Mouse (Mus musculus): ENCODE data around the gene Akr1c21. TPM values are rescaled to one million over a fixed set of nuclear protein-coding genes. Genes with fewer than 3 reads are reported as not detected.
A peak's percentile ranks its signal among the peaks of the same experiment; 100 is the strongest.
"Not testable (repeated sequence)": the region's sequence is repeated elsewhere in the genome, so short reads cannot be mapped to it uniquely, and the experiment has no call there.

The Akr1c21 gene
- polyA plus RNA-seq (2015; fragmentation: Nextera tagmentation; extraction: Ambion mirVana) = 15.9 and 17.1 TPM in 2 replicates

- TF ChIP-seq CTCF (IDR thresholded peaks at IDR 0.05; ENCODE audit: low read depth) = no peak
- Histone ChIP-seq H3K27ac (no peak within 1 kb of the TSS), H3K4me3 (replicated peaks; ENCODE audit: low read depth, low read length) (no peak within 1 kb of the TSS), H3K36me3 (ENCODE audit: insufficient read depth, low read length) (no peaks in the 10 kb centered on the region), H3K27me3 (ENCODE audit: insufficient read depth, low read length) (no peaks in the 10 kb centered on the region), H3K4me1 (replicated peaks; ENCODE audit: insufficient read depth, low read length) (no peaks in the 10 kb centered on the region), H3K9ac (ENCODE audit: low read depth, low read length) (no peak within 1 kb of the TSS), H3K4me2 (ENCODE audit: low read length) (no peak within 1 kb of the TSS), H3K9me3 (replicated peaks; ENCODE audit: low read length) (no peaks in the 10 kb centered on the region)
- DNase-seq (ENCODE audit: low spot score) = no peak
- no peak for ATAC-seq (replicated peaks; ENCODE audit: low FRiP score, low read depth)
- WGBS = 49% methylated on average over 1 of the region's 1 CpGs
These were observed at the start of gene Akr1c21 for GRCm38 (mm10) chr13:4573871-4574270. Gene Akr1c21 (plus strand): TSS chr13:4574075.

- H3K9me3 ChIP-seq (replicated peaks; ENCODE audit: low read length) = no peaks in the 10 kb centered on the region
These were observed 14.7 kb upstream of the Akr1c21 start for GRCm38 (mm10) chr13:4559143-4559542.

GRCm38 (mm10) chr13:4560500-4560899 is 13.4 kb upstream of the Akr1c21 start:
- Histone ChIP-seq H3K27me3 (ENCODE audit: insufficient read depth, low read length) (no peaks in the 10 kb centered on the region), H3K4me3 (replicated peaks; ENCODE audit: low read depth, low read length) (no peak overlapping the region), H3K4me1 (replicated peaks; ENCODE audit: insufficient read depth, low read length) (no peaks in the 10 kb centered on the region), H3K27ac (no peak overlapping the region), H3K36me3 (ENCODE audit: insufficient read depth, low read length) (no peaks in the 10 kb centered on the region), H3K9me3 (replicated peaks; ENCODE audit: low read length) (no peaks in the 10 kb centered on the region), H3K4me2 (ENCODE audit: low read length) (no peak overlapping the region), H3K9ac (ENCODE audit: low read depth, low read length) (no peak overlapping the region)
- no peak for DNase-seq (ENCODE audit: low spot score)
- ATAC-seq (replicated peaks; ENCODE audit: low FRiP score, low read depth) = no peak
- no peak for TF ChIP-seq CTCF (IDR thresholded peaks at IDR 0.05; ENCODE audit: low read depth)

More at GRCm38 (mm10) chr13:4559143-4559542, 14.7 kb upstream of the Akr1c21 start:
- H3K9ac ChIP-seq (ENCODE audit: low read depth, low read length) = no peak overlapping the region
- H3K4me2 ChIP-seq (ENCODE audit: low read length) = no peak overlapping the region
- TF ChIP-seq CTCF (IDR thresholded peaks at IDR 0.05; ENCODE audit: low read depth) = no peak
- no peaks in the 10 kb centered on the region for H3K4me1 ChIP-seq (replicated peaks; ENCODE audit: insufficient read depth, low read length)
- ATAC-seq (replicated peaks; ENCODE audit: low FRiP score, low read depth) (no peak), DNase-seq (ENCODE audit: low spot score) (no peak)
- no peak overlapping the region for H3K4me3 ChIP-seq (replicated peaks; ENCODE audit: low read depth, low read length)
- no peak overlapping the region for H3K27ac ChIP-seq
- 74% methylated on average over 1 of the region's 1 CpGs for WGBS
- H3K27me3 ChIP-seq (ENCODE audit: insufficient read depth, low read length) = no peaks in the 10 kb centered on the region
- no peaks in the 10 kb centered on the region for H3K36me3 ChIP-seq (ENCODE audit: insufficient read depth, low read length)

- no peak overlapping the region for H3K4me2 ChIP-seq (ENCODE audit: low read length)
These were observed 7.9 kb upstream of the Akr1c21 start for GRCm38 (mm10) chr13:4565996-4566395.

GRCm38 (mm10) chr13:4576921-4577320 is 3.0 kb downstream of the Akr1c21 start:
- H3K36me3 ChIP-seq (ENCODE audit: insufficient read depth, low read length) = no peaks in the 10 kb centered on the region
- H3K4me1 ChIP-seq (replicated peaks; ENCODE audit: insufficient read depth, low read length) = no peaks in the 10 kb centered on the region
- DNase-seq (ENCODE audit: low spot score) (no peak), ATAC-seq (replicated peaks; ENCODE audit: low FRiP score, low read depth) (no peak)
- TF ChIP-seq CTCF (IDR thresholded peaks at IDR 0.05; ENCODE audit: low read depth) = no peak
- H3K4me2 ChIP-seq (ENCODE audit: low read length) = no peak overlapping the region
- no peak overlapping the region for H3K9ac ChIP-seq (ENCODE audit: low read depth, low read length)
- no peaks in the 10 kb centered on the region for H3K9me3 ChIP-seq (replicated peaks; ENCODE audit: low read length)
- no peak overlapping the region for H3K27ac ChIP-seq
- H3K4me3 ChIP-seq (replicated peaks; ENCODE audit: low read depth, low read length) = no peak overlapping the region
- H3K27me3 ChIP-seq (ENCODE audit: insufficient read depth, low read length) = no peaks in the 10 kb centered on the region
- 79% methylated on average over 1 of the region's 1 CpGs for WGBS

More at GRCm38 (mm10) chr13:4565996-4566395, 7.9 kb upstream of the Akr1c21 start:
- TF ChIP-seq CTCF (IDR thresholded peaks at IDR 0.05; ENCODE audit: low read depth) = no peak
- Histone ChIP-seq H3K4me3 (replicated peaks; ENCODE audit: low read depth, low read length) (no peak overlapping the region), H3K9ac (ENCODE audit: low read depth, low read length) (no peak overlapping the region), H3K27ac (no peak overlapping the region), H3K27me3 (ENCODE audit: insufficient read depth, low read length) (no peaks in the 10 kb centered on the region), H3K36me3 (ENCODE audit: insufficient read depth, low read length) (no peaks in the 10 kb centered on the region), H3K9me3 (replicated peaks; ENCODE audit: low read length) (no peaks in the 10 kb centered on the region), H3K4me1 (replicated peaks; ENCODE audit: insufficient read depth, low read length) (no peaks in the 10 kb centered on the region)
- ATAC-seq (replicated peaks; ENCODE audit: low FRiP score, low read depth) (no peak), DNase-seq (ENCODE audit: low spot score) (no peak)
- 90% methylated on average over 2 of the region's 2 CpGs for WGBS

- ATAC-seq (replicated peaks; ENCODE audit: low FRiP score, low read depth) (peak; percentile 65), DNase-seq (ENCODE audit: low spot score) (peak; percentile 7)
- WGBS = 26% methylated on average over 3 of the region's 3 CpGs
These were observed 29.6 kb downstream of the Akr1c21 start for GRCm38 (mm10) chr13:4603431-4603830.

GRCm38 (mm10) chr13:4606821-4607220 is 32.9 kb downstream of the Akr1c21 start:
- DNase-seq (ENCODE audit: low spot score) (no peak), ATAC-seq (replicated peaks; ENCODE audit: low FRiP score, low read depth) (no peak)
- no peak for TF ChIP-seq CTCF (IDR thresholded peaks at IDR 0.05; ENCODE audit: low read depth)
- Histone ChIP-seq H3K9ac (ENCODE audit: low read depth, low read length) (no peak overlapping the region), H3K27me3 (ENCODE audit: insufficient read depth, low read length) (no peaks in the 10 kb centered on the region), H3K4me1 (replicated peaks; ENCODE audit: insufficient read depth, low read length) (no peaks in the 10 kb centered on the region), H3K36me3 (ENCODE audit: insufficient read depth, low read length) (no peaks in the 10 kb centered on the region), H3K27ac (no peak overlapping the region), H3K4me2 (ENCODE audit: low read length) (no peak overlapping the region), H3K9me3 (replicated peaks; ENCODE audit: low read length) (no peaks in the 10 kb centered on the region), H3K4me3 (replicated peaks; ENCODE audit: low read depth, low read length) (no peak overlapping the region)
- WGBS = 66% methylated on average over 4 of the region's 4 CpGs

More at GRCm38 (mm10) chr13:4603431-4603830, 29.6 kb downstream of the Akr1c21 start:
- H3K4me3 ChIP-seq (replicated peaks; ENCODE audit: low read depth, low read length); H3K9me3 ChIP-seq (replicated peaks; ENCODE audit: low read length); H3K9ac ChIP-seq (ENCODE audit: low read depth, low read length); H3K4me1 ChIP-seq (replicated peaks; ENCODE audit: insufficient read depth, low read length); H3K4me2 ChIP-seq (ENCODE audit: low read length); H3K27ac ChIP-seq; H3K27me3 ChIP-seq (ENCODE audit: insufficient read depth, low read length); H3K36me3 ChIP-seq (ENCODE audit: insufficient read depth, low read length): not testable (repeated sequence)
